8 mouse cellular contexts compared by ENCODE assay signal in genomic region chr10:128895437-128895836, GRCm38 (mm10). TPM values are rescaled to one million over a fixed set of nuclear protein-coding genes. Genes with fewer than 3 reads are reported as not detected.
DNase-seq lines count a peak whose midpoint lies in the region; ATAC-seq lines count a peak whose summit lies in the region.

No protein-coding gene starts in this region.

- no peak overlapping the region for H3K4me3 ChIP-seq in intestine, embryonic 16.5 days (ENCODE audit: low read length)

- peaks cover 11% of the 10 kb centered on the region for H3K27me3 ChIP-seq in intestine, embryonic 16.5 days (replicated peaks; ENCODE audit: control insufficient read depth, insufficient read depth, low read length)

- H3K36me3 ChIP-seq in intestine, embryonic 16.5 days (ENCODE audit: control insufficient read depth, insufficient read depth, low read length): no peaks in the 10 kb centered on the region

- peak; percentile 89 for DNase-seq in gastrocnemius, adult 18-20 months (ENCODE audit: low spot score)
- no peak for DNase-seq in gastrocnemius, postnatal 25 days
- peak; percentile 46 to 81 for DNase-seq in cerebellum, postnatal 4 days (ENCODE audit: low spot score in 2 of 2)
- DNase-seq in gastrocnemius, postnatal 14 days: peak; percentile 48
- DNase-seq in left cerebral cortex, postnatal 25 days (ENCODE audit: low spot score in 2 of 2): peak; percentile 83 to 90
- DNase-seq in mesoderm, embryonic 11.5 days (ENCODE audit: low read depth, low spot score): peak; percentile 92
- DNase-seq in spleen, adult 12 weeks (ENCODE audit: low spot score): peak; percentile 42

- intact Hi-C loops in gastrocnemius, postnatal 14 days (cut with DNase I; ENCODE audit: low total_unique reads): no loop called here
- intact Hi-C loops in left cerebral cortex, postnatal 25 days (cut with DNase I): loop anchor here (1.0 to 5.0 kb wide), 2 partner anchors 50 to 163 kb away; no protein-coding TSS in a partner anchor

- no peaks in the 10 kb centered on the region for H3K9me3 ChIP-seq in intestine, embryonic 16.5 days (ENCODE audit: control insufficient read depth, low read length)

- H3K4me1 ChIP-seq in intestine, embryonic 16.5 days (ENCODE audit: control insufficient read depth, insufficient read depth, low read length): peaks cover 6% of the 10 kb centered on the region

- ATAC-seq in intestine, embryonic 16.5 days: peak; percentile 33; the same call in 1 of the 2 replicates

- peak overlapping the region; percentile 1; the same call in 1 of the 2 replicates for H3K4me2 ChIP-seq in intestine, embryonic 16.5 days (ENCODE audit: low read depth, low read length)

- no peak overlapping the region for H3K27ac ChIP-seq in intestine, embryonic 16.5 days (ENCODE audit: low read length)

- no peak overlapping the region for H3K9ac ChIP-seq in intestine, embryonic 16.5 days (ENCODE audit: low read depth, low read length)

- 0% methylated on average over 9 of the region's 9 CpGs for WGBS in intestine, embryonic 16.5 days

RNA-seq across cellular contexts. Expression of gene Gdf11, which starts 3.9 kb away (rescaled TPM):
- total RNA-seq in gastrocnemius, adult 18-20 months (2021): 1 to 10 TPM; 2.8 to 8.0 TPM
- 1 to 10 TPM; 3.9 to 4.1 TPM for total RNA-seq in gastrocnemius, postnatal 25 days (2021)
- total RNA-seq in gastrocnemius, postnatal 14 days (2021): 1 to 10 TPM; 6.7 to 7.1 TPM
- polyA plus RNA-seq in intestine, embryonic 16.5 days (2015; fragmentation: Nextera tagmentation; extraction: Ambion mirVana): 2.1 and 2.2 TPM in 2 replicates
- total RNA-seq in left cerebral cortex, postnatal 25 days (2021): 10 to 100 TPM; 12.8 to 14.9 TPM

RNA-seq across cellular contexts. Expression of gene Cd63, which starts 5.4 kb away (rescaled TPM):
- total RNA-seq in gastrocnemius, adult 18-20 months (2021): 100 to 1,000 TPM; 101 to 160 TPM
- total RNA-seq in gastrocnemius, postnatal 25 days (2021): 100 to 1,000 TPM; 103 to 142 TPM
- 100 to 1,000 TPM; 121 to 151 TPM for total RNA-seq in gastrocnemius, postnatal 14 days (2021)
- polyA plus RNA-seq in intestine, embryonic 16.5 days (2015; fragmentation: Nextera tagmentation; extraction: Ambion mirVana): 794 TPM in 2 replicates
- 10 to 100 TPM; 65.0 to 74.0 TPM for total RNA-seq in left cerebral cortex, postnatal 25 days (2021)

RNA-seq across cellular contexts. Expression of gene Rdh5, which starts 27.3 kb away (rescaled TPM):
- total RNA-seq in gastrocnemius, adult 18-20 months (2021): 1 to 10 TPM; 3.1 to 3.9 TPM
- total RNA-seq in gastrocnemius, postnatal 25 days (2021): 1 to 10 TPM; 4.3 to 4.7 TPM
- 1 to 10 TPM; 5.6 to 7.7 TPM for total RNA-seq in gastrocnemius, postnatal 14 days (2021)
- polyA plus RNA-seq in intestine, embryonic 16.5 days (2015; fragmentation: Nextera tagmentation; extraction: Ambion mirVana): 18.6 and 18.8 TPM in 2 replicates
- 1 to 10 TPM; 6.0 to 8.2 TPM for total RNA-seq in left cerebral cortex, postnatal 25 days (2021)

RNA-seq across cellular contexts. Expression of gene Bloc1s1, which starts 28.4 kb away (rescaled TPM):
- total RNA-seq in gastrocnemius, adult 18-20 months (2021): 100 to 1,000 TPM; 153 to 154 TPM
- 100 to 1,000 TPM; 152 to 165 TPM for total RNA-seq in gastrocnemius, postnatal 25 days (2021)
- total RNA-seq in gastrocnemius, postnatal 14 days (2021): 100 to 1,000 TPM; 174 to 181 TPM
- polyA plus RNA-seq in intestine, embryonic 16.5 days (2015; fragmentation: Nextera tagmentation; extraction: Ambion mirVana): 208 and 220 TPM in 2 replicates
- total RNA-seq in left cerebral cortex, postnatal 25 days (2021): 10 to 100 TPM; 81.4 to 86.2 TPM

RNA-seq across cellular contexts. Expression of gene Itga7, which starts 38.2 kb away (rescaled TPM):
- 10 to 100 TPM; 40.4 to 60.8 TPM for total RNA-seq in gastrocnemius, adult 18-20 months (2021)
- total RNA-seq in gastrocnemius, postnatal 25 days (2021): 10 to 100 TPM; 63.5 to 67.3 TPM
- 10 to 100 TPM; 88.7 to 94.7 TPM for total RNA-seq in gastrocnemius, postnatal 14 days (2021)
- 3.3 and 3.7 TPM in 2 replicates for polyA plus RNA-seq in intestine, embryonic 16.5 days (2015; fragmentation: Nextera tagmentation; extraction: Ambion mirVana)
- total RNA-seq in left cerebral cortex, postnatal 25 days (2021): 10 to 100 TPM; 12.4 to 15.5 TPM
